Mouse (Mus musculus) hindbrain, embryonic 16.5 days (tissue): ENCODE measurements around the gene Ttc9. TPM values are rescaled to one million over a fixed set of nuclear protein-coding genes. Genes with fewer than 3 reads are reported as not detected.

Source experiments
- ATAC-seq: fragments of 200-750 bp; cut with Nextera tagmentation; 2 replicates; pipeline ENCODE4 v1.8.0; 2017; ENCODE audit warnings: moderate TSS enrichment, moderate library complexity
- H3K27ac ChIP-seq: fragments of 300-500 bp; sonication (generic); 2 replicates; pipeline ENCODE4 v1.5.1; 2014; ENCODE audit warnings: low read depth, mild to moderate bottlenecking, control low read depth, low read length, moderate library complexity
- H3K27me3 ChIP-seq: fragments of 300-500 bp; sonication (generic); replicated peaks from 2 replicates; pipeline ENCODE4 v1.6.1; 2014; ENCODE audit warnings: low read length; ENCODE audit not compliant: control insufficient read depth, insufficient read depth
- H3K36me3 ChIP-seq: fragments of 300-500 bp; sonication (generic); 2 replicates; pipeline ENCODE4 v1.6.1; 2014; ENCODE audit warnings: mild to moderate bottlenecking, low read length, moderate library complexity, mixed read lengths; ENCODE audit not compliant: control insufficient read depth, insufficient read depth
- H3K4me1 ChIP-seq: fragments of 300-500 bp; sonication (generic); 2 replicates; pipeline ENCODE4 v1.6.1; 2014; ENCODE audit warnings: low read depth, low read length; ENCODE audit not compliant: control insufficient read depth, insufficient read depth
- H3K4me2 ChIP-seq: fragments of 300-500 bp; sonication (generic); 2 replicates; pipeline ENCODE4 v1.6.1; 2014; ENCODE audit warnings: mild to moderate bottlenecking, low read length, control low read depth, moderate library complexity
- H3K4me3 ChIP-seq: fragments of 300-500 bp; sonication (generic); 2 replicates; pipeline ENCODE4 v1.5.1; 2014; ENCODE audit warnings: mild to moderate bottlenecking, low read length, control low read depth, moderate library complexity
- H3K9ac ChIP-seq: fragments of 300-500 bp; sonication (generic); 2 replicates; pipeline ENCODE4 v1.6.1; 2014; ENCODE audit warnings: low read depth, mild to moderate bottlenecking, control low read depth, low read length, moderate library complexity
- H3K9me3 ChIP-seq: fragments of 300-500 bp; sonication (generic); 2 replicates; pipeline ENCODE4 v1.6.1; 2014; ENCODE audit warnings: mild to moderate bottlenecking, low read length, moderate library complexity; ENCODE audit not compliant: control insufficient read depth
- WGBS: fragments of 180-500 bp; shearing (Covaris S2); extraction: QIAGEN DNeasy Blood & Tissue Kit; methylation state at CpG from one replicate; pipeline ENCODE4 v1.1.7; 2014; 5-methylcytosine and 5-hydroxymethylcytosine counted together
- polyA plus RNA-seq: library from polyadenylated mRNA; unstranded; fragments of >200 nt; fragmentation: Nextera tagmentation; extraction: Ambion mirVana; gene quantifications from 2 replicates; pipeline ENCODE4 v1.2.1, GENCODE M21; 2015

Ttc9 gene
- polyA plus RNA-seq = 19.3 TPM in 2 replicates

- H3K9me3 ChIP-seq = no peaks in the 10 kb centered on the region
- peak within 1 kb of the TSS; percentile 96 for H3K9ac ChIP-seq
- peak within 1 kb of the TSS; percentile 77 for H3K4me2 ChIP-seq
- H3K27me3 ChIP-seq = no peaks in the 10 kb centered on the region
- no peaks in the 10 kb centered on the region for H3K36me3 ChIP-seq
- under 1% methylated on average over 58 of the region's 82 CpGs for WGBS
- ATAC-seq = peak; percentile 84
- H3K4me3 ChIP-seq = peak within 1 kb of the TSS; percentile 84
- peak within 1 kb of the TSS; percentile 96 for H3K27ac ChIP-seq
- peaks cover 17% of the 10 kb centered on the region for H3K4me1 ChIP-seq
These were observed at the start of gene Ttc9 for GRCm38 (mm10) chr12:81630915-81631660. TSS of gene Ttc9 (plus strand) at chr12:81631249.

GRCm38 (mm10) chr12:81594902-81595671 is 36.0 kb upstream of the Ttc9 start, which contains the start of gene Med6:
TSS of gene Med6 (minus strand) at chr12:81595008.
- no peaks in the 10 kb centered on the region for H3K9me3 ChIP-seq
- H3K4me2 ChIP-seq = peak within 1 kb of the TSS; percentile 83
- H3K4me1 ChIP-seq = peaks cover 6% of the 10 kb centered on the region; the same call in 1 of the 2 replicates
- peak within 1 kb of the TSS; percentile 67 for H3K4me3 ChIP-seq
- 0 out of 2 replicates have a peak, but pooled peaks cover 2% of the 10 kb centered on the region for H3K36me3 ChIP-seq
- 0 out of 2 replicates have a peak, but pooled peaks cover 3% of the 10 kb centered on the region for H3K27me3 ChIP-seq
- peak within 1 kb of the TSS; percentile 75 for H3K9ac ChIP-seq
- peak within 1 kb of the TSS; percentile 61 for H3K27ac ChIP-seq
- peak; percentile 98 for ATAC-seq
- 3% methylated on average over 36 of the region's 36 CpGs for WGBS

- Histone ChIP-seq H3K27ac (no peak overlapping the region), H3K9me3 (no peaks in the 10 kb centered on the region), H3K9ac (no peak overlapping the region), H3K4me1 (peaks cover 6% of the 10 kb centered on the region; the same call in 1 of the 2 replicates), H3K4me2 (no peak overlapping the region), H3K36me3 (no peaks in the 10 kb centered on the region), H3K4me3 (no peak overlapping the region), H3K27me3 (peaks cover 6% of the 10 kb centered on the region; the same call in 1 of the 2 replicates)
- no peak for ATAC-seq
- WGBS = 80% methylated on average over 8 of the region's 8 CpGs
These were observed 34.3 kb upstream of the Ttc9 start for GRCm38 (mm10) chr12:81596547-81597262.

GRCm38 (mm10) chr12:81604995-81605784 is 25.9 kb upstream of the Ttc9 start:
- peaks cover 3% of the 10 kb centered on the region; the same call in 1 of the 2 replicates for H3K27me3 ChIP-seq
- WGBS = 52% methylated on average over 5 of the region's 5 CpGs
- no peak overlapping the region for H3K4me2 ChIP-seq
- H3K4me3 ChIP-seq = no peak overlapping the region
- no peaks in the 10 kb centered on the region for H3K36me3 ChIP-seq
- H3K27ac ChIP-seq = no peak overlapping the region
- no peaks in the 10 kb centered on the region for H3K9me3 ChIP-seq
- no peaks in the 10 kb centered on the region for H3K4me1 ChIP-seq
- no peak for ATAC-seq
- no peak overlapping the region for H3K9ac ChIP-seq

GRCm38 (mm10) chr12:81609445-81609844 is 21.6 kb upstream of the Ttc9 start:
- H3K9me3 ChIP-seq = no peaks in the 10 kb centered on the region
- no peak for ATAC-seq

GRCm38 (mm10) chr12:81615807-81616206 is 15.2 kb upstream of the Ttc9 start:
- Histone ChIP-seq H3K9ac (no peak overlapping the region), H3K36me3 (no peaks in the 10 kb centered on the region), H3K27ac (no peak overlapping the region), H3K9me3 (no peaks in the 10 kb centered on the region), H3K4me1 (no peaks in the 10 kb centered on the region), H3K27me3 (no peaks in the 10 kb centered on the region), H3K4me3 (no peak overlapping the region), H3K4me2 (no peak overlapping the region)
- no peak for ATAC-seq
- 89% methylated on average over 6 of the region's 6 CpGs for WGBS

More at GRCm38 (mm10) chr12:81609445-81609844, 21.6 kb upstream of the Ttc9 start:
- Histone ChIP-seq H3K27me3 (no peaks in the 10 kb centered on the region), H3K36me3 (no peaks in the 10 kb centered on the region), H3K4me1 (no peaks in the 10 kb centered on the region), H3K9ac (no peak overlapping the region), H3K27ac (no peak overlapping the region), H3K4me2 (no peak overlapping the region), H3K4me3 (no peak overlapping the region)

GRCm38 (mm10) chr12:81616980-81617379 is 14.1 kb upstream of the Ttc9 start:
- Histone ChIP-seq H3K36me3 (no peaks in the 10 kb centered on the region), H3K27ac (no peak overlapping the region), H3K4me1 (no peaks in the 10 kb centered on the region), H3K9me3 (no peaks in the 10 kb centered on the region), H3K4me3 (no peak overlapping the region), H3K4me2 (no peak overlapping the region), H3K9ac (no peak overlapping the region), H3K27me3 (no peaks in the 10 kb centered on the region)
- 68% methylated on average over 7 of the region's 7 CpGs for WGBS
- ATAC-seq = no peak

- no peak overlapping the region for H3K4me3 ChIP-seq
- peak; percentile 50; the same call in 1 of the 2 replicates for ATAC-seq
- no peak overlapping the region for H3K9ac ChIP-seq
- H3K27ac ChIP-seq = no peak overlapping the region
- H3K27me3 ChIP-seq = no peaks in the 10 kb centered on the region
- H3K36me3 ChIP-seq = no peaks in the 10 kb centered on the region
- no peaks in the 10 kb centered on the region for H3K4me1 ChIP-seq
- no peaks in the 10 kb centered on the region for H3K9me3 ChIP-seq
- H3K4me2 ChIP-seq = no peak overlapping the region
- WGBS = 12% methylated on average over 5 of the region's 5 CpGs
These were observed 11.7 kb upstream of the Ttc9 start for GRCm38 (mm10) chr12:81619302-81619701.
